Mouse (Mus musculus): ENCODE measurements at regions not wholly inside any gene's neighbourhood (a gene's known extent, or its start where the extent isn't known, plus 50 kb on each side); places are given as distances from the start of the nearest gene placed in this dataset.

DNA sequence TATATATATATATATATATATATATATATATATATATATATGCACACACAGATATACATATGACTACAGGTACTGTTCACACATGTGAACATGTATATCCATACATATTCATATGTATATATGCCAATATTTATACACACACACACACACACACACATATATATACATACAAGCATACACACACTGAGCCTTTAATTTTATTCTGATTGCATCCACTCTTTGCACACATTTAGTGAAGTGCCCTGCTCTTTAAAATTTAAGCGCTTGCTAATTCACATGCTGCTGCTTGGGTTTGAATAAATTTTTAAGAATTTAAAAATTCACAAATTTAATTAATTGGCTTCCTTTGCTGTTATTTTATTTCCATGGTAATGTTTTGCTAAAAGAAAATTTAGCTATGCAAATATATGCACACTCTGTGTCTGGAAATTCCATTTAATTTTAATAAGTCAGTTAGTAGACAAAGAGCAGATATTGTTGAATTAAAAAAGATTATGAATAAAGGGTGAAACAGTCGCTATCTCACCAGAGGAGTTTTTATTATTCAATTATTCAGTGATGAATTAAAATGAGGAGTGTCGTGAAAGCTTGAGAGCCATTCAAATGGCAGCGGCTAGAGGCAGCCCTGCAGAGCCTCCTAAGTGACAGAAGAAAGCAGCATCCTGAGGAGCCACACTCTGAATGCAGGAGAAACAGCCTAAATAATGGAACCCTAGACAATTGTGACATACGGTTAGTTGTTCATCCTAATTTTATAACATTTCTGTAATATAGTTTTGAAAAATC is 348.3 kb upstream of the BB014433 start:
- 38% methylated on average over 5 of the region's 5 CpGs for WGBS
- Histone ChIP-seq H3K4me2 (ENCODE audit: low read length) (no peak overlapping the region), H3K9me3 (replicated peaks; ENCODE audit: control insufficient read depth, low read length) (no peaks in the 10 kb centered on the region), H3K4me3 (ENCODE audit: low read depth, low read length) (no peak overlapping the region), H3K27me3 (replicated peaks; ENCODE audit: control insufficient read depth, insufficient read depth, low read length) (no peaks in the 10 kb centered on the region), H3K36me3 (ENCODE audit: control insufficient read depth, insufficient read depth, low read length) (no peaks in the 10 kb centered on the region), H3K4me1 (ENCODE audit: control insufficient read depth, insufficient read depth, low read length) (peaks cover 3% of the 10 kb centered on the region; the same call in 1 of the 2 replicates), H3K27ac (ENCODE audit: low read depth, low read length) (no peak overlapping the region), H3K9ac (ENCODE audit: low read length) (no peak overlapping the region)
- peak; percentile 75 for ATAC-seq
- DNase-seq (ENCODE audit: low spot score): peak; percentile 64

DNA sequence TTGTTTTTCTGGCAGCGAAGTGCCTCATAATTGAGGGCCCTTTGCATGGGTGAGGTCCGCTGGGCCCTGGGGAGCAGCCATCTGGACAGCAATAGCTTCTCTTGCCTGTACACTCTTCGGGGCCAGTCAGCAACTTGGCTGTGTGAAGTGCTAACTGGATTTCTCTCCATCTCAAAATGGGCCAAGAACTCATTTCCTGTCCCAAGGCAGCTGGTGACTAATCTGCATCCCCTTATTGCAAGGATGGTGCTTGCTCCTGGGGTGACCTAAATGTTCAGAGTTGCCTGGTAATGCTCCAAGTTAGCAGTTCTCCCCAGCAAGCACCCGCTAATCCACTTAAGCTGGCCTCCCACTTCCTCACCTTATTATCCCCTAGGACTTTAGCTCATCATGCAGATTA is 346.2 kb upstream of the BB014433 start:
- H3K27ac ChIP-seq (ENCODE audit: low read depth, low read length): no peak overlapping the region
- no peak overlapping the region for H3K4me2 ChIP-seq (ENCODE audit: low read length)
- ATAC-seq (peak; percentile 32; the same call in 1 of the 2 replicates), DNase-seq (ENCODE audit: low spot score) (peak; percentile 27)
- H3K9ac ChIP-seq (ENCODE audit: low read length): no peak overlapping the region
- peaks cover 3% of the 10 kb centered on the region; the same call in 1 of the 2 replicates for H3K4me1 ChIP-seq (ENCODE audit: control insufficient read depth, insufficient read depth, low read length)
- WGBS: 24% methylated on average over 4 of the region's 4 CpGs
- H3K36me3 ChIP-seq (ENCODE audit: control insufficient read depth, insufficient read depth, low read length): no peaks in the 10 kb centered on the region
- H3K4me3 ChIP-seq (ENCODE audit: low read depth, low read length): no peak overlapping the region
- no peaks in the 10 kb centered on the region for H3K9me3 ChIP-seq (replicated peaks; ENCODE audit: control insufficient read depth, low read length)
- H3K27me3 ChIP-seq (replicated peaks; ENCODE audit: control insufficient read depth, insufficient read depth, low read length): no peaks in the 10 kb centered on the region

DNA sequence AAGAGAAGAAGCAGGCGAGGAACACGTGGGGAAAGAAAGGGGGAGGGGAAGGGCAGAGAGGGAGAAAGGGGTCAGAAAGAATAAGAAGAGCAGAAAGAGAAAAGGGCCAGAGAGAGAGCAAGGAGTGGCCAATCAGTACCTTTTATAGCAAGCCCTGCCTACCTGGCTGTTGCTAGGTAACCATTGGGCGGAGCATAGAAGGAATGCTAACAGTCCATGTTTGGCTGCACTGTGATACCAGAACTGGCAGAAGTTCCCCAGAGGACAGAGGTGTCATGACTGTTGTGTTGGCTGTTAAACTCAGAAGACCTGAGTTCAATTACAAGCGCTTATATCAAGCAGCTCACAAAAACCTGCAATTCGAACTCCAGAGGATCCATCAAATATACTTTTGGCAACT is 342.9 kb upstream of the BB014433 start:
- no peak overlapping the region for H3K4me3 ChIP-seq (ENCODE audit: low read depth, low read length)
- no peak overlapping the region for H3K9ac ChIP-seq (ENCODE audit: low read length)
- H3K36me3 ChIP-seq (ENCODE audit: control insufficient read depth, insufficient read depth, low read length): no peaks in the 10 kb centered on the region
- H3K4me1 ChIP-seq (ENCODE audit: control insufficient read depth, insufficient read depth, low read length): no peaks in the 10 kb centered on the region
- H3K27me3 ChIP-seq (replicated peaks; ENCODE audit: control insufficient read depth, insufficient read depth, low read length): no peaks in the 10 kb centered on the region
- H3K27ac ChIP-seq (ENCODE audit: low read depth, low read length): no peak overlapping the region
- 87% methylated on average over 5 of the region's 5 CpGs for WGBS
- no peak overlapping the region for H3K4me2 ChIP-seq (ENCODE audit: low read length)
- no peak for DNase-seq (ENCODE audit: low spot score)
- no peak for ATAC-seq
- H3K9me3 ChIP-seq (replicated peaks; ENCODE audit: control insufficient read depth, low read length): no peaks in the 10 kb centered on the region

DNA sequence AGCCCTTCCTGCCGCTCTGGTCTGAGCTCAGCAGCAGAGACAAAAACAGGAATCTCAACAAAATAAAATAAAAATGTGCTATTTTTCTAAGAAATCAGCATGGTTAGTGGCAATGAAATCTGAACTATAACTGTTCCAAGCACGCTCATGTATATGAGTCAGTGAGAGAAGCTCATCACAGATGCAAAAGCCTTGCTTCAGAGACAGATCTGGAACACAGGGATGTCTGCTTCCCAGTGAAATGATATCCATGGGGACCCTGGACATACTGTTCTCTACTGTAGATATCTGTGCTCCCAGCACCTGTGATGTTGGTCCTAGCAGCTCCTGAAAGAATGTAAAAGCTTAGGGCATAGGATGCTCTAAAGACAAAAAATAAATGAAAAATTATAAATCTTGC is 321.2 kb upstream of the BB014433 start:
- Histone ChIP-seq H3K27ac (ENCODE audit: low read depth, low read length) (no peak overlapping the region), H3K36me3 (ENCODE audit: control insufficient read depth, insufficient read depth, low read length) (no peaks in the 10 kb centered on the region), H3K4me1 (ENCODE audit: control insufficient read depth, insufficient read depth, low read length) (no peaks in the 10 kb centered on the region), H3K9ac (ENCODE audit: low read length) (no peak overlapping the region), H3K4me3 (ENCODE audit: low read depth, low read length) (no peak overlapping the region), H3K9me3 (replicated peaks; ENCODE audit: control insufficient read depth, low read length) (no peaks in the 10 kb centered on the region), H3K27me3 (replicated peaks; ENCODE audit: control insufficient read depth, insufficient read depth, low read length) (no peaks in the 10 kb centered on the region), H3K4me2 (ENCODE audit: low read length) (no peak overlapping the region)
- WGBS: 80% methylated on average over 2 of the region's 2 CpGs
- ATAC-seq (no peak), DNase-seq (ENCODE audit: low spot score) (no peak)

- Histone ChIP-seq H3K27me3 (replicated peaks; ENCODE audit: control insufficient read depth, insufficient read depth, low read length) (no peaks in the 10 kb centered on the region), H3K4me1 (ENCODE audit: control insufficient read depth, insufficient read depth, low read length) (no peaks in the 10 kb centered on the region), H3K36me3 (ENCODE audit: control insufficient read depth, insufficient read depth, low read length) (no peaks in the 10 kb centered on the region), H3K9ac (ENCODE audit: low read length) (no peak overlapping the region), H3K4me3 (ENCODE audit: low read depth, low read length) (no peak overlapping the region), H3K4me2 (ENCODE audit: low read length) (no peak overlapping the region), H3K9me3 (replicated peaks; ENCODE audit: control insufficient read depth, low read length) (no peaks in the 10 kb centered on the region), H3K27ac (ENCODE audit: low read depth, low read length) (no peak overlapping the region)
- DNase-seq (ENCODE audit: low spot score): no peak
- 89% methylated on average over 1 of the region's 1 CpGs for WGBS
- no peak for ATAC-seq
Observed at GRCm38 (mm10) chr8:15364546-15364945, 318.7 kb upstream of the BB014433 start.

GRCm38 (mm10) chr8:15344151-15344550 is 298.3 kb upstream of the BB014433 start:
- Histone ChIP-seq H3K27ac (ENCODE audit: low read depth, low read length) (no peak overlapping the region), H3K4me3 (ENCODE audit: low read depth, low read length) (no peak overlapping the region), H3K4me1 (ENCODE audit: control insufficient read depth, insufficient read depth, low read length) (no peaks in the 10 kb centered on the region), H3K9ac (ENCODE audit: low read length) (no peak overlapping the region), H3K9me3 (replicated peaks; ENCODE audit: control insufficient read depth, low read length) (no peaks in the 10 kb centered on the region), H3K36me3 (ENCODE audit: control insufficient read depth, insufficient read depth, low read length) (no peaks in the 10 kb centered on the region), H3K27me3 (replicated peaks; ENCODE audit: control insufficient read depth, insufficient read depth, low read length) (no peaks in the 10 kb centered on the region), H3K4me2 (ENCODE audit: low read length) (no peak overlapping the region)
- WGBS: 91% methylated on average over 5 of the region's 5 CpGs
- no peak for DNase-seq (ENCODE audit: low spot score)
- no peak for ATAC-seq

- H3K4me3 ChIP-seq (ENCODE audit: low read depth, low read length): no peak overlapping the region
- DNase-seq (ENCODE audit: low spot score): no peak
- no peak for ATAC-seq
Observed at GRCm38 (mm10) chr8:15343616-15344015, 297.7 kb upstream of the BB014433 start.

DNA sequence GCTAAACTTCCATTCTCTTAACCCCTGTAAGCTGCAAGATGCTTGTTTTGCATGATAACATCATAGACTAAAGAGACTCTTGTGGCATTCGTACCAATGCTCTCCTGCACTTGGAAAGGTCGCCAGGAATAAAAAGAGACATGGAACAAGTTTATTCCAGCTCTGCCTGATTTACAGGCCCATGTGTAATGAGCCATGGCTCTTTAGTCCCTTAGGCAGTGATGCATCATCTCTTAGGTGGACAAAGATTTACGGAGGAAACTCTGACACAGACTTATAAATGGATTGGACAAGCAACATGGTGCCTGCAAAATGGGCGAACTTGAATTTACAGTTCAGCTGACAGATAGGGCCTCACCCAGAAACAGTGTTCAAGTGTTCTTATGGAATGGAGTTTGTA is 288.7 kb upstream of the BB014433 start:
- no peak for ATAC-seq
- no peak overlapping the region for H3K4me3 ChIP-seq (ENCODE audit: low read depth, low read length)
- WGBS: 86% methylated on average over 4 of the region's 4 CpGs
- no peak overlapping the region for H3K4me2 ChIP-seq (ENCODE audit: low read length)
- H3K9ac ChIP-seq (ENCODE audit: low read length): no peak overlapping the region
- H3K4me1 ChIP-seq (ENCODE audit: control insufficient read depth, insufficient read depth, low read length): no peaks in the 10 kb centered on the region
- DNase-seq (ENCODE audit: low spot score): no peak
- no peaks in the 10 kb centered on the region for H3K36me3 ChIP-seq (ENCODE audit: control insufficient read depth, insufficient read depth, low read length)
- no peaks in the 10 kb centered on the region for H3K9me3 ChIP-seq (replicated peaks; ENCODE audit: control insufficient read depth, low read length)
- H3K27ac ChIP-seq (ENCODE audit: low read depth, low read length): no peak overlapping the region
- H3K27me3 ChIP-seq (replicated peaks; ENCODE audit: control insufficient read depth, insufficient read depth, low read length): no peaks in the 10 kb centered on the region

More at GRCm38 (mm10) chr8:15343616-15344015, 297.7 kb upstream of the BB014433 start:
- Histone ChIP-seq H3K4me1 (ENCODE audit: control insufficient read depth, insufficient read depth, low read length) (no peaks in the 10 kb centered on the region), H3K4me2 (ENCODE audit: low read length) (no peak overlapping the region), H3K9me3 (replicated peaks; ENCODE audit: control insufficient read depth, low read length) (no peaks in the 10 kb centered on the region), H3K9ac (ENCODE audit: low read length) (no peak overlapping the region), H3K27ac (ENCODE audit: low read depth, low read length) (no peak overlapping the region), H3K36me3 (ENCODE audit: control insufficient read depth, insufficient read depth, low read length) (no peaks in the 10 kb centered on the region), H3K27me3 (replicated peaks; ENCODE audit: control insufficient read depth, insufficient read depth, low read length) (no peaks in the 10 kb centered on the region)
- 83% methylated on average over 1 of the region's 1 CpGs for WGBS

DNA sequence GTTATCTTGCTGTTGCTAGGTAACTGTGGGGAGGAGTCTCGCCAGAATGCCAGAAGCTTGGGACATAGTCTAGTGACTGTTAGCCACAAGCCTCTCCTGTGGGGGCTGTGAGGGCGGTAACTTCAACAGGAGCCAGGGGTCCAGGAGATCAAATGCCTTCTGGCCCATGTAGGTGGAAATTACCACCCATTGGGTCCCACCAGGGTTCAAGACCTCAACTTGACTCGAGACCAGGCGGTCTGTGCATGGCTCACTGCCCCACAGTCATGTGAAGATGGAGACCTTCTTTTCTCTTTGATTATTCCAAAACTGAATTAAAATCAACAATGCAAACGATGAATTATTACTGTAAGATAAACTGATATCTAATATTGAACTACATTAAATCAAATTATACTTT is 281.4 kb upstream of the BB014433 start:
- no peak for DNase-seq (ENCODE audit: low spot score)
- no peak overlapping the region for H3K9ac ChIP-seq (ENCODE audit: low read length)
- no peaks in the 10 kb centered on the region for H3K9me3 ChIP-seq (replicated peaks; ENCODE audit: control insufficient read depth, low read length)
- no peak for ATAC-seq
- H3K27ac ChIP-seq (ENCODE audit: low read depth, low read length): no peak overlapping the region
- H3K36me3 ChIP-seq (ENCODE audit: control insufficient read depth, insufficient read depth, low read length): no peaks in the 10 kb centered on the region
- no peak overlapping the region for H3K4me3 ChIP-seq (ENCODE audit: low read depth, low read length)
- 60% methylated on average over 5 of the region's 5 CpGs for WGBS
- no peaks in the 10 kb centered on the region for H3K27me3 ChIP-seq (replicated peaks; ENCODE audit: control insufficient read depth, insufficient read depth, low read length)
- H3K4me1 ChIP-seq (ENCODE audit: control insufficient read depth, insufficient read depth, low read length): no peaks in the 10 kb centered on the region
- H3K4me2 ChIP-seq (ENCODE audit: low read length): no peak overlapping the region

Measured in forebrain, embryonic 14.5 days (tissue).